Mouse (Mus musculus) megakaryocyte, embryonic 14.5 days (primary cell): ENCODE results near the gene Brap.

Source experiments
- FLI1 ChIP-seq: IDR thresholded peaks from 2 replicates; pipeline ENCODE4 v1.6.1; 2012; ENCODE audit warnings: low read length, inconsistent platforms, mixed read lengths
- GATA1 ChIP-seq: IDR thresholded peaks from 3 replicates; pipeline ENCODE4 v1.6.1; 2012; ENCODE audit warnings: mixed read lengths, low read length, inconsistent platforms, borderline replicate concordance

- no peak for TF ChIP-seq GATA1
- TF ChIP-seq FLI1, result no peak
These were observed 1.1 kb downstream of the Brap start for GRCm38 (mm10) chr5:121661494-121661893.
